Mouse (Mus musculus): ENCODE data around the gene Dbnl.

- TF ChIP-seq POLR2A (IDR thresholded peaks at IDR 0.05; ENCODE audit: insufficient read depth, low read depth, low read length) (no peak), CTCF (IDR thresholded peaks at IDR 0.05) (no peak), EP300 (IDR thresholded peaks at IDR 0.05; ENCODE audit: insufficient read depth, low read depth, low read length) (no peak)
Observed at GRCm38 (mm10) chr11:5766019-5766418, 22.3 kb upstream of the Dbnl start.
